Mouse (Mus musculus) ES-E14 (cell line): Measurements from ENCODE around the gene Dnttip1.

Source experiments
- CHD2 ChIP-seq: IDR thresholded peaks from 2 replicates; pipeline ENCODE4 v1.6.1; 2014; ENCODE audit warnings: mild to moderate bottlenecking, low read depth, low read length, inconsistent platforms
- HCFC1 ChIP-seq: IDR thresholded peaks from 2 replicates; pipeline ENCODE4 v1.6.1; 2012; ENCODE audit warnings: low read length, inconsistent platforms, borderline replicate concordance; ENCODE audit not compliant: insufficient read depth
- ZNF384 ChIP-seq: IDR thresholded peaks from 2 replicates; pipeline ENCODE4 v1.6.1; 2012; ENCODE audit warnings: low read depth, low read length, inconsistent platforms

DNA sequence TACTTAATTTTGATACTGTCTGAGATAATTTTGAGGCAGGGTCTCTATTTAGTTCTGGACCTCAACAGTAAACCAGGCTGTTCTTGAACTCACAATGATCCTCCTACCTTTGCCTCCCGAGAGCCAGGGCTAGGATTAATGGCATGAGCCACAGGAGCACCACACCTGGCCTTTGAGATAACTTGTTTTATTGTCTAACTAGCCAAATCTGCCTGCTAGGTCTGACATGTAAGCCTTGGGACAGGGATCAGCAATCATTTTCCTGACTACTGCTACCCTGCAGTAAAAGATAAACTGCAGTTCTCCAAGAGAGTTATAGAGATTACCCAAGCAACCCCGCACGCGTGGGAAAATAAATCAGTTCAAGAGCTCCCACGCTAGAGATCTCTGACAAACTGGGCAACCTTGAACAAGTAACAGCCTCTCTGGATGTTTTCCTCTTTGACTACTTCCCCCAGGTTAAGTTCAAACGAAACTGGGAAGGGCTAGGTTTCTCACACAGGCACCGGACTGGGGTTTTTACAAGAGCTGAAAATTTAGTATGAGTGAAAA, 39.2 kb downstream of the Dnttip1 start:
- no peak for TF ChIP-seq CHD2
- TF ChIP-seq ZNF384, result no peak
- no peak for TF ChIP-seq HCFC1
